Mouse (Mus musculus): ENCODE measurements at regions not wholly inside any gene's neighbourhood (a gene's known extent, or its start where the extent isn't known, plus 50 kb on each side); places are given as distances from the start of the nearest gene placed in this dataset.

- TF ChIP-seq POLR2AphosphoS2 (IDR thresholded peaks at IDR 0.05; ENCODE audit: insufficient read length, low read depth) (no peak), MAX (IDR thresholded peaks at IDR 0.05; ENCODE audit: low read depth) (no peak), USF1 (IDR thresholded peaks at IDR 0.05; ENCODE audit: low read depth) (no peak), POLR2A (IDR thresholded peaks at IDR 0.05; ENCODE audit: insufficient read length, low read depth) (no peak), TCF12 (IDR thresholded peaks at IDR 0.05; ENCODE audit: insufficient read depth, poor library complexity, severe bottlenecking) (no peak), E2F4 (IDR thresholded peaks at IDR 0.05; ENCODE audit: insufficient read depth) (no peak), MYOG (IDR thresholded peaks at IDR 0.05; ENCODE audit: control insufficient read depth in 1 of 3, insufficient read depth in 1 of 3, insufficient read length in 2 of 3, low read depth in 2 of 3) (no peak), REST (IDR thresholded peaks at IDR 0.05; ENCODE audit: insufficient read depth, insufficient read length) (no peak), MYOD1 (IDR thresholded peaks at IDR 0.05; ENCODE audit: control insufficient read depth in 1 of 3, insufficient read length in 2 of 3, low read depth in 2 of 3) (no peak)
These were observed 84.5 kb upstream of the Spin1 start for GRCm38 (mm10) chr13:51016209-51016608.

Data from myocyte (in vitro differentiated cells).